Mouse (Mus musculus) stomach, embryonic 15.5 days (tissue): ENCODE results near the gene Copa. TPM values are rescaled to one million over a fixed set of nuclear protein-coding genes. Genes with fewer than 3 reads are reported as not detected.

Experiments
- ATAC-seq: fragments of 200-750 bp; cut with Nextera tagmentation; 2 replicates; pipeline ENCODE4 v1.8.0; 2017; ENCODE audit warnings: low read depth, moderate number of reproducible peaks, moderate TSS enrichment; ENCODE audit not compliant: insufficient read depth, low FRiP score
- H3K27ac ChIP-seq: fragments of 300-500 bp; sonication (generic); 2 replicates; pipeline ENCODE4 v1.5.1; 2015; ENCODE audit warnings: mild to moderate bottlenecking, inconsistent platforms
- H3K27me3 ChIP-seq: fragments of 300-500 bp; sonication (generic); replicated peaks from 2 replicates; pipeline ENCODE4 v1.6.1; 2015; ENCODE audit warnings: inconsistent platforms
- H3K36me3 ChIP-seq: fragments of 300-500 bp; sonication (generic); 2 replicates; pipeline ENCODE4 v1.6.1; 2015; ENCODE audit warnings: inconsistent platforms
- H3K4me1 ChIP-seq: fragments of 300-500 bp; sonication (generic); 2 replicates; pipeline ENCODE4 v1.6.1; 2015; ENCODE audit warnings: inconsistent platforms
- H3K4me2 ChIP-seq: fragments of 300-500 bp; sonication (generic); 2 replicates; pipeline ENCODE4 v1.6.1; 2015; ENCODE audit warnings: mild to moderate bottlenecking, inconsistent platforms
- H3K4me3 ChIP-seq: fragments of 300-500 bp; sonication (generic); replicated peaks from 2 replicates; pipeline ENCODE4 v1.5.1; 2015; ENCODE audit warnings: inconsistent platforms
- H3K9ac ChIP-seq: fragments of 300-500 bp; sonication (generic); 2 replicates; pipeline ENCODE4 v1.6.1; 2015; ENCODE audit warnings: inconsistent platforms
- H3K9me3 ChIP-seq: fragments of 300-500 bp; sonication (generic); 2 replicates; pipeline ENCODE4 v1.6.1; 2016; ENCODE audit warnings: inconsistent platforms
- WGBS: fragments of 180-500 bp; shearing (Covaris S2); methylation state at CpG from one replicate; pipeline ENCODE4 v1.1.7; 2015; 5-methylcytosine and 5-hydroxymethylcytosine counted together
- polyA plus RNA-seq: library from polyadenylated mRNA; unstranded; fragments of >200 nt; fragmentation: Nextera tagmentation; extraction: Ambion mirVana; gene quantifications from 2 replicates; pipeline ENCODE4 v1.2.1, GENCODE M21; 2015

Copa gene
- polyA plus RNA-seq, 1 experiment from 2014 or later: 190 TPM

DNA sequence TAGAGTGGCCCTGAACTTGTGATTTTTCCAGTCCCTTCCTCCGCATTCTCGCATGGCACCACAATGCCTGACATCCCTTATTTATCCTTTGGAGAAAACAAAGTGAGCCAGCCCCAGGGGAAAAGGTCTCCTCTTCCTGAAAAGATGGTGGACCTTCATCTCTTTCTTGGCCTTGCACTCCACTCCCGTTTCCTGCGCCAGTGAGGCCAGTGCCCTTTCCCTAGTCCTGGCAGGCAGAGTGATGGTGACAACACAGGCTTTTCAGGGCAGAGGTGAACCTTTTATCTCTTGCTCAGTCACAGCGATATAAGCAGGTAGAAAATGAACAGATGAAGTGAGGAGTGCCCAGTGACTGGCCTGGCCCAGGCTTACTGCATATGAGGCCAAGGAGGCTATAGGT lies 45.2 kb downstream of the Copa start:
- H3K36me3 ChIP-seq: peaks cover 41% of the 10 kb centered on the region
- no peaks in the 10 kb centered on the region for H3K27me3 ChIP-seq
- peaks cover 7% of the 10 kb centered on the region for H3K4me1 ChIP-seq
- WGBS: 27% methylated on average over 5 of the region's 5 CpGs
- peak overlapping the region; percentile 71 for H3K9ac ChIP-seq
- no peak overlapping the region for H3K27ac ChIP-seq
- H3K4me3 ChIP-seq: peak overlapping the region; percentile 92
- H3K9me3 ChIP-seq: no peaks in the 10 kb centered on the region
- no peak for ATAC-seq
- peak overlapping the region; percentile 69 for H3K4me2 ChIP-seq

DNA sequence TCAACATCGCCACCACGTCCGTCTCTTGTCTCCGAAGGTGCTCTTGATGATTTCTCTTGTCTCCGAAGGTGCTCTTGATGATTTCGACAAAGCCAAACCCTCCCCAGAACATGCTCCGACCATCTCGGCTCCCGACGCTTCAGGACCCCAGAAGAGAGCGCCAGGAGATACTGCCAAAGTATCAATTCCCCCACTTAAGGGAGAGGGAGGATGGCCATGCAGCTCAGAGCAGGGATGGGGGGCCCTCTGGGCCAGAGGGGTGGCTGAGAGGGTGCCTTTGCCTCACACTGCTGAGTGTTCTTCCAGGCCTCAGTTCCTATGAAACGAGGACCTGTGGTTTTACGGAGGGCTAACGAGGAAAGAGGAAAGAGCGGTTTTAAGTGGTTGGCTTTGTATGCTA lies 46.2 kb downstream of the Copa start:
- H3K9me3 ChIP-seq: no peaks in the 10 kb centered on the region
- H3K4me3 ChIP-seq: no peak overlapping the region
- 94% methylated on average over 15 of the region's 15 CpGs for WGBS
- H3K27me3 ChIP-seq: no peaks in the 10 kb centered on the region
- no peak overlapping the region for H3K9ac ChIP-seq
- ATAC-seq: no peak
- H3K36me3 ChIP-seq: peaks cover 39% of the 10 kb centered on the region
- no peak overlapping the region for H3K4me2 ChIP-seq
- H3K27ac ChIP-seq: no peak overlapping the region
- H3K4me1 ChIP-seq: peaks cover 7% of the 10 kb centered on the region

DNA sequence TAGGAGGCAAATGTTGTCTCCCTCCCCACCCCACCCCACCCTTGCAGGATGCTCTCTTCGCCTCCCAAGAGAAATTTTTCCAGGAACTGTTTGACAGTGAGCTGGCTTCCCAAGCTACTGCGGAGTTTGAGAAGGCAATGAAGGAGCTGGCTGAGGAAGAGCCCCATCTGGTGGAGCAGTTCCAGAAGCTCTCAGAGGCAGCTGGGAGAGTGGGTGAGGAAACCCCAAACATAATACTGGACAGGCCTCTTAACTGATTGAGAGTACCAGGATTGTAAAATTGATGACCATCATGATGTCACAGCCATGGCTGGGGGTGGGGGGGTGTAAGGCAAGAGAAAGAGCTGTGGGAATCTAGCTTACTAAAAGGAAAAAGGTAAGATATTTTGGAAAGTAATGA lies 46.8 kb downstream of the Copa start:
- H3K27ac ChIP-seq: no peak overlapping the region
- no peak overlapping the region for H3K4me3 ChIP-seq
- no peaks in the 10 kb centered on the region for H3K27me3 ChIP-seq
- H3K9me3 ChIP-seq: no peaks in the 10 kb centered on the region
- peaks cover 44% of the 10 kb centered on the region for H3K36me3 ChIP-seq
- H3K9ac ChIP-seq: no peak overlapping the region
- peaks cover 7% of the 10 kb centered on the region for H3K4me1 ChIP-seq
- no peak overlapping the region for H3K4me2 ChIP-seq
- ATAC-seq: no peak
- WGBS: 62% methylated on average over 2 of the region's 2 CpGs

DNA sequence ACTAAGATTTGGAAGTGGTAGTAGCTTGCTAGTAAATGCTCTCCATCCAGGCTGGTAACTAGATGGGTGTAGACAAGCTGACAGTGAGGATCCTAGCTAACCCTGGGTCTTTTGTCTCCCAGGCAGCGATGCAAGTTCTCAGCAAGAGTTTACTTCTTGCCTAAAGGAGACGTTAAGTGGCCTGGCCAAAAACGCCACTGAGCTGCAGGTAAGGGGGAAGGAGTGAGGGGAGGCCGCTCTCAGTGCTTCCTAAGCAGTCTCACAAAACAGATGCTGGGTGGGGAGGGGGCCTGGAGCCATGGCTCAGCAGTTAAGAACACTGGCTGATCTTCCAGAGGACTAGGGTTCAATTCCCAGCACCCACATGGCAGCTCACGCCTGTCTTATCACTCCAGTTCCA lies 47.5 kb downstream of the Copa start:
- Histone ChIP-seq H3K27me3 (no peaks in the 10 kb centered on the region), H3K9me3 (no peaks in the 10 kb centered on the region), H3K4me2 (no peak overlapping the region), H3K4me1 (peaks cover 7% of the 10 kb centered on the region), H3K4me3 (no peak overlapping the region), H3K9ac (no peak overlapping the region), H3K36me3 (peaks cover 51% of the 10 kb centered on the region), H3K27ac (no peak overlapping the region)
- no peak for ATAC-seq
- WGBS: 87% methylated on average over 5 of the region's 5 CpGs

DNA sequence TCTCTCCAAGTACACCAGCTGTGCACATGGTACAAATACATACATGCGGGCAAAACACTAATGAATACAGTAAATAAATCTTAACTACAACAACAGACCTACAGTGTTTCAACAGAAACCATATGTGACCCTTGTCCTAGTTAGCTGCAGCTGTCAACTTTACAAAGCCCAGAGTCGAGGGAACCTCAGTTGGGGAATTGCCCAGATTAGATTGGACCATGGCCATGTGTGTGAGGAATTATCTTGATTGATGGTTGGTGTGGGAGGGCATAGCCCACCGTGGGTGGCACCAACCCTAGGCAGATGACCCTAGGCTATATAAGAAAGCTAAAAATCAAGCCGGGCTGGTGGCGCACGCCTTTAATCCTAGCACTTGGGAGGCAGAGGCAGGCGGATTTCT lies 50.0 kb downstream of the Copa start:
- ATAC-seq: no peak
- Histone ChIP-seq H3K4me3 (no peak overlapping the region), H3K27ac (no peak overlapping the region), H3K36me3 (peaks cover 59% of the 10 kb centered on the region), H3K9me3 (no peaks in the 10 kb centered on the region), H3K27me3 (no peaks in the 10 kb centered on the region), H3K9ac (no peak overlapping the region), H3K4me2 (no peak overlapping the region), H3K4me1 (peaks cover 6% of the 10 kb centered on the region)
- 78% methylated on average over 7 of the region's 7 CpGs for WGBS

DNA sequence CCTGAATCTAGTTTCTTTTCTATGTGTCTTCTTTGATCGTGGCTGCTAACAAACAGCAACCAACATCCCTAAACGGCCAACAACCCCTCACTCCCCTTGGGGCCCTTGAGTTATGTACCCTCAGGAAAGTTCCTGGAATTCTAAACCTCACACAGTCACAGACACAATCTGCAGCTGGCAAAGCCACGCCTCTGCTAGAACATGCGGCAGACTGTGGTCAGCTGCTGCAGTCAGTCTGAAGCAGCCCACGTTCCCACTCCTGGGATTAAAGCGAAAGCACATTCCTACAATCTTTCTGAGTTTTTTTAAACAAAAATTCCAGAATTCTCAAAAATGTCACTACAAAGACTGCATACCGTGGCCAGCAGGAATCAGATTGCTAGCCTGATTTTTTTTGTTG lies 51.2 kb downstream of the Copa start:
- peaks cover 59% of the 10 kb centered on the region for H3K36me3 ChIP-seq
- H3K4me1 ChIP-seq: no peaks in the 10 kb centered on the region
- ATAC-seq: no peak
- 68% methylated on average over 7 of the region's 7 CpGs for WGBS
- H3K9ac ChIP-seq: no peak overlapping the region
- H3K9me3 ChIP-seq: no peaks in the 10 kb centered on the region
- no peaks in the 10 kb centered on the region for H3K27me3 ChIP-seq
- H3K27ac ChIP-seq: no peak overlapping the region
- H3K4me3 ChIP-seq: no peak overlapping the region
- no peak overlapping the region for H3K4me2 ChIP-seq

DNA sequence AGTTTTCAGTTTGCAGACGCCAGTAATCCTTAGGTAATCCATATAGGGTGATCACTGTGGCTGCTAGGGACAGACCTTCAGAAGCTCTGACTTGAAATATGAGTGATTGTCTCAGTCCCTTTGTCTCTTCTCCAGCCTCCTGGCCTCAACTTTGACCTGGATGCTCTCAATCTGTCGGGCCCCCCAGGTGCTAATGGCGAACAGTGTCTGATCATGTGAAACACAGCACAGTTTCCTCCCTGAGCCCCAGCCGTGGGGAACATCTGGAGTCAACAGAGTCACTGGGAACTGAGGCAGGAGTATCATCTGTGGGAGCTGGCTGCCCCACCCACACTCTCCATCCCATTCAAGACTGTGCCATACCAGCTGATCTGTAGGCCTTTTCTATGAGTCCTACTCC lies 51.7 kb downstream of the Copa start:
- no peak overlapping the region for H3K4me3 ChIP-seq
- H3K4me2 ChIP-seq: no peak overlapping the region
- WGBS: 71% methylated on average over 4 of the region's 4 CpGs
- H3K36me3 ChIP-seq: peaks cover 54% of the 10 kb centered on the region
- no peak for ATAC-seq
- no peaks in the 10 kb centered on the region for H3K4me1 ChIP-seq
- no peak overlapping the region for H3K27ac ChIP-seq
- H3K9me3 ChIP-seq: no peaks in the 10 kb centered on the region
- no peaks in the 10 kb centered on the region for H3K27me3 ChIP-seq
- no peak overlapping the region for H3K9ac ChIP-seq

DNA sequence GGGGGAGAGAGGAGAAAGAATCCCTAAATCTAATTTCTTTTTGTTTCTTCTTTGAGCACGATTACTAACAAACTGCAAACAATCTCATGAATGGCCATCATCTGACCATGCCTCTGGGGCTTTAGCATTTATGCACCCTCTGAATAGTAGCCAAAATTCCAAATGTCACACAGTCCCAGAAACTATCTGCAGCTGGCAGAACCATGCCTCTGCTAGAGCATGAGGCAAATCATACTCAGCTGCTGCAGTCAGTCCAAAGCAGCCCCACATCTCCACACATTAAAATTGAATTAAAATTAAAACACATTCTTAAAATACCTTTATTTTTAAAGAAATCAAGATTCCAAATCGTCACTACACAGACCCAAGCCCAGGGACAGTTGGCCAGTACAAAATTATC lies 57.8 kb downstream of the Copa start:
- Histone ChIP-seq H3K27me3 (no peaks in the 10 kb centered on the region), H3K4me3 (no peak overlapping the region), H3K36me3 (peaks cover 5% of the 10 kb centered on the region; the same call in 1 of the 2 replicates), H3K9ac (no peak overlapping the region), H3K27ac (no peak overlapping the region), H3K4me2 (no peak overlapping the region), H3K9me3 (no peaks in the 10 kb centered on the region), H3K4me1 (no peaks in the 10 kb centered on the region)
- 75% methylated on average over 2 of the region's 2 CpGs for WGBS
- ATAC-seq: no peak

DNA sequence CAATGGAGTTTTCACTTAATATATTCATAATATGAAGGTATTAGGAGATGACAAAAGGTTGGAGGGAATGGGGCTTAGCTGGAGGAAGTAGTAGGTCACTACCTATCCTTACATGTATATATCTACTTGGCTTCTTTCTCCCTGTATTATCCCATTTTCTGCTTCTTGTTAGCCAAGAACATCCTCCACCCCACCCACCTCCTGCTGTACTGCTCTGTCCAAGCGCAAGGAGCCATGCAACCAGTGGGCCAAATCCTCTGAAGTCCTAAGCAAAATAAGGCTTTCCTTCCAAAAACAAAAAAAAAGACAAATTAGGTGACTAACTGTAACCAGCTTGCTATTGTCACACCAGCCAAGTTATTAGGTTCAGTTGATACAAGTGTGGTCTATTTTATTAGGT lies 58.5 kb downstream of the Copa start:
- no peaks in the 10 kb centered on the region for H3K4me1 ChIP-seq
- no peak overlapping the region for H3K27ac ChIP-seq
- H3K4me3 ChIP-seq: no peak overlapping the region
- H3K9me3 ChIP-seq: no peaks in the 10 kb centered on the region
- ATAC-seq: no peak
- H3K36me3 ChIP-seq: peaks cover 1% of the 10 kb centered on the region; the same call in 1 of the 2 replicates
- WGBS: 88% methylated on average over 1 of the region's 1 CpGs
- no peaks in the 10 kb centered on the region for H3K27me3 ChIP-seq
- no peak overlapping the region for H3K4me2 ChIP-seq
- H3K9ac ChIP-seq: no peak overlapping the region

DNA sequence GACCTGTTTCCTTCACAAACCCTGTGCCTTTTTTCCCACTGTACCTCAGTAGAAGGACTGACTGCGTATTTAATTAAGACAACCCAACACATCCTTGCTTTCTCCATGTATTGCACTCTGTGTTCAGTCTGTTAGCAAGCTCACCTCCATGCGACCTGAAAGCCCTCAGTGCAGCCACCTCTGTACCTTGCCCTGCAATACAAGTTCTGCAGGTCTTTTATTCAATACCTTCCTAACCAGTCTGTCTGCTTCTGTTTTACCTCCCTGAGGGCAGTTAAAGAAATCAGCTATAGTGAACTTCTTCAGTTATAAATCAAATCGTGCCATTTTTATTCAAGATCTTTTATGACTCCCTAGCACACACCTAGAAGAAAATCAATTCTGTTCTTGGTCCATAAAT lies 59.2 kb downstream of the Copa start:
- no peaks in the 10 kb centered on the region for H3K4me1 ChIP-seq
- 68% methylated on average over 3 of the region's 3 CpGs for WGBS
- H3K27ac ChIP-seq: peak overlapping the region; percentile 36; the same call in 1 of the 2 replicates
- peak; percentile 75 for ATAC-seq
- H3K4me2 ChIP-seq: no peak overlapping the region
- H3K36me3 ChIP-seq: no peaks in the 10 kb centered on the region
- no peaks in the 10 kb centered on the region for H3K27me3 ChIP-seq
- no peak overlapping the region for H3K4me3 ChIP-seq
- H3K9me3 ChIP-seq: no peaks in the 10 kb centered on the region
- no peak overlapping the region for H3K9ac ChIP-seq

DNA sequence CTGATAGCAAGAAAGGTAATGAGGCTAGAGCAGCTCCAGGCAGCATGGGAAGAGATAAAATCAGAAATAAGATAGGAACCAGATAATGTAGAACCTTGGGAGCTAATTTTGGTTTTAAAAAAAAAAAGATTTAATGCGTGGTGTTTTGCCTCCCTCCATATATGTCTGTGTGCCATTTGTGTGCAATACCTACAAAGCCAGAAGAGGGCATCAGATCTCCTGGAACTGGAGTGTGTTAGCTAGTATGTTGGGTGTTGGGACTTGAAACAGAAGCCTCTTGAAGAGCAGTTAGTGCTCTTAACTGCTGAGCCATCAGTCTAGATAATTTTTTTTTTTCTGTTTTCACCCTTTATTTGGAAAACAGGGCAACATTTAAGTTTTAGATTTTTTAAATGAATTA lies 61.2 kb downstream of the Copa start:
- H3K4me2 ChIP-seq: no peak overlapping the region
- no peak overlapping the region for H3K27ac ChIP-seq
- H3K36me3 ChIP-seq: no peaks in the 10 kb centered on the region
- H3K9ac ChIP-seq: no peak overlapping the region
- 25% methylated on average over 1 of the region's 1 CpGs for WGBS
- H3K9me3 ChIP-seq: no peaks in the 10 kb centered on the region
- no peaks in the 10 kb centered on the region for H3K27me3 ChIP-seq
- H3K4me1 ChIP-seq: no peaks in the 10 kb centered on the region
- H3K4me3 ChIP-seq: no peak overlapping the region
- ATAC-seq: no peak

DNA sequence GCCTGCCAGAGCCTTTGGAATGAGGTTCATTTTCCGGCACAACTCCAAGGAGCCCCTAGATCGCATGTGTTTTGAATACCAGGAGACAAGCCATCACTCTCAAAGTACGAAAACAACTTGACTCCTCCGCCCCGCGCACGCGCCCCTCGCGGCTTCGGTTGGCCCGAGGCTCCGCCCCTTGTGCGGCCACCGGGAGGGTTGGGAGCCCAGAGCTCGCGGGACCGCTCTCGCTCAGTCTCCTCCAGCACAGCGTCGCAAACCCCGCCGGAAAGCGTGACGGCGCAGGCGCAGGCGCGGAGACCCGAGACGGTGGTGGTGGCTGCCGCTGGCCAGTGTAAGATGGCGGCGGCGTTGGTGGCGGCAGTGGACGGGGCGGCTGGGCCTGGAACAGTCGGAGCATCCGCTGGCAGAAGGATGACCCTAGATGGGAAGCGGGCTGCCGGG lies 65.5 kb downstream of the Copa start, which contains the start of gene Dcaf8:
Gene Dcaf8, plus strand, starts transcription at position 250 of the 444 bp plus-strand sequence.
- Histone ChIP-seq H3K4me2 (peak within 1 kb of the TSS; percentile 70), H3K4me3 (peak within 1 kb of the TSS; percentile 82), H3K27me3 (no peaks in the 10 kb centered on the region), H3K36me3 (peaks cover 16% of the 10 kb centered on the region; the same call in 1 of the 2 replicates), H3K9ac (peak within 1 kb of the TSS; percentile 94), H3K4me1 (peaks cover 4% of the 10 kb centered on the region; the same call in 1 of the 2 replicates), H3K27ac (peak within 1 kb of the TSS; percentile 98), H3K9me3 (no peaks in the 10 kb centered on the region)
- under 1% methylated on average over 42 of the region's 42 CpGs for WGBS
- peak; percentile 100 for ATAC-seq
